Mouse (Mus musculus): ENCODE results near the gene Coro1b. TPM values are rescaled to one million over a fixed set of nuclear protein-coding genes. Genes with fewer than 3 reads are reported as not detected.

Coro1b gene
- total RNA-seq, 2 experiments from 2014 or later = 82.0 to 88.5 TPM

GRCm38 (mm10) chr19:4155223-4156072 is 7.0 kb downstream of the Coro1b start:
- DNase-seq (ENCODE audit: low spot score in 2 of 2) = no peak

- DNase-seq (ENCODE audit: low spot score in 2 of 2) = no peak
Observed at GRCm38 (mm10) chr19:4156073-4156579, 7.7 kb downstream of the Coro1b start.

DNA sequence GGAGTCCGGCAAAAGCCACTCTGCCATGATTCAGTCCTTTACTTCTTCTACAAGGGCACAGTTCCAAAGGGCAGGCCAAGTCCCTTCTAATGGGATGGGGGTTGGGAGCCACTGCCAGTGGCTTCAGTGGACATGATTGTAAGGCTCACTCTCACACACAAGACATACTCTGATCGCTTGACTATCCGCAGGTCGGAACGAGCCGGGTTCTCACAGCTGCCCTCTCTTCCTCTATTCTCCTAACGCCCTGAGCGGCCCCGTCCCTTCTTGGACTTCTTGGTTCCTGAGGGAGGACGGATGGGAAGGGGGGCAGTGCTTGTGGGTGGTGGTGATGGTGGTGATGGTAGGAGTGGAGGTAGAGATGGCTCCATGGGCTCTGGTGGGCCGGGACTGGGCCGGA is 8.4 kb downstream of the Coro1b start:
- no peak for DNase-seq (ENCODE audit: low spot score in 2 of 2)

DNA sequence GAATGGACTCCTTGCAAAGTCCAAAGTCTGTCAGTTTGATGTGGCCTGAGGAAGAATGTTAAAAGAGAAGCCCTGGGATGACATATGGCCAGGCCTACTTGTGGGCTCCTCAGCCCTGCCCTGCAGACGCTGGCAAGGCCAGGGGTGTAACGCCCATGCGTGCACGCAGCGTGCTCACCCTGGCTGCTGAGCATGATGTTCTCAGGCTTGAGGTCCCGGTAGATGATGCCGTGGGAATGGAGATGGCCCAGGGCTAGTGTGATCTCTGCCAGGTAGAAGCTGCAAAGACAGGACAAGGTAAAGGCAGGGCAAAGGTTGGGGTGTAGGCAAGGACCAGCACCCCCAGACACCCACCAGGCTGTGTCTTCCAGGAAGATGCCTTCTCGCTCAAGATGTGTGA is 10.6 kb downstream of the Coro1b start:
- no peak for DNase-seq (ENCODE audit: low spot score in 2 of 2)

DNA sequence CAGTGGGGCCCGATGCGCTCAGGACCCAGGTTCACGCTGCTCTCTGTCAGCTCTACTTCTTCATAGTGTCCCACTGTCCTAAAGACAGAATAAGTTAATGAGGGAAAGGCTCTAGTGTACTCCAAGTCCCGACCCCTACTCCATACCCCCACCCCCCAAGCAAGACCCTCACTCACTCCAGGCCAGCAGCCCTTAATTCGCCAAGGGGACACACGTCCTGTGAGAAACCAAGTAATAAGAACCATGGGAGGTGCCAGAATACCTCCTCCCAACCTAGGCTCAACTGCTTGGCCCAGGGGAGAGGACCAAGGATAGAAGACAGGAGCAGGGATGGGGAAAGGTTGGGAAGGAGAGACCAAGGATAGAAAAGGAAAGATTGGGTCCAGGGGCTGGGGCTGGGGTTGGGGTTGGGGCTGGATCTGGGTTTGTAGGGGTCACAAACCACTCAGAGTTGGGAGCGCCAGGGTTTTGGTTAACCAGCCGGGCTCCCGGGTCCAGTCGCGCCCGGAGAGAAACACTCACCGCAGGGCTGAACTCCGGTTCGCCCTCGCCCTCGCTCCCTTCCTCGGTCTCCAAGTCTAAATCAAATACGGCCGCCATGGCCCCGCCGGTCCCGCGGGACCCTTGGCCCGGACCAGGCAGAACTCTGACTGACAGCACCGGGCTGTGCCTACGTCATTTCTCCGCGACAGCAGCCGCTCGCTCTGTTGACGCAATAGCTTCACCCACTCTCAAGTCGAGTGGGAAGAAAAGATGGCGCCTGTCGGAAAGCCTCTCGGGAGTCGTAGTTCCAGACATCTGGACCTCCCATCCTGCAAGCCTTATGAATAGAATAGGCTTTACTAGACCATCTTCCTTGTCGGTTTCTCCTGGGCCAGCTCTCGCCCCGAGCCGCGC is 14.5 kb downstream of the Coro1b start, which contains the start of gene Rps6kb2:
Rps6kb2 (minus strand) TSS at position 709 of the 897 bp plus-strand sequence.
- DNase-seq (ENCODE audit: low spot score in 2 of 2) = peak; percentile 97

GRCm38 (mm10) chr19:4163543-4163887 is 15.1 kb downstream of the Coro1b start:
- DNase-seq (ENCODE audit: low spot score in 2 of 2) = no peak

DNA sequence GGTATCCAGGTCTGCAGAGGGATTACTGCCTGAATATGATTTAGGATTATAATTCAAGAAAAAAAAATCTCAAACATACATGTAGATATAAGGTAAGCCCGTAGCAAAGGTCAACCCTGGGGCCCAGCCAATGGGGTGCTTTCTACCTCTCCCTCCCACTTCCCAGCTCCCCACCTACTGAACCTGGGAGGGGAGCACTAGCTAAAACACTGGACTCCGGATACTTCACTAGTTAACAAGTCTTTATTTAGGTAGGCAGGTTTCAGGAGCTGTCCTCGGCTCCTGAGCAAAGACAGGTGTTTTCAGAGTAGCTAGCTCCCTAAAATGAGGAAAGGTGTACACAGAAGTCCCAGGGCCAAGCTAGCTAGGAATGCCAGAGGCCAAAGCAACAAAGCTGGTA is 15.7 kb downstream of the Coro1b start:
- DNase-seq (ENCODE audit: low spot score in 2 of 2) = peak in 1 of 2 experiments; percentile 3

GRCm38 (mm10) chr19:4164721-4165120 is 16.3 kb downstream of the Coro1b start:
- DNase-seq (ENCODE audit: low spot score in 2 of 2) = peak in 1 of 2 experiments; percentile 10

GRCm38 (mm10) chr19:4166678-4167476 is 18.5 kb downstream of the Coro1b start:
- DNase-seq (ENCODE audit: low spot score in 2 of 2) = no peak

DNA sequence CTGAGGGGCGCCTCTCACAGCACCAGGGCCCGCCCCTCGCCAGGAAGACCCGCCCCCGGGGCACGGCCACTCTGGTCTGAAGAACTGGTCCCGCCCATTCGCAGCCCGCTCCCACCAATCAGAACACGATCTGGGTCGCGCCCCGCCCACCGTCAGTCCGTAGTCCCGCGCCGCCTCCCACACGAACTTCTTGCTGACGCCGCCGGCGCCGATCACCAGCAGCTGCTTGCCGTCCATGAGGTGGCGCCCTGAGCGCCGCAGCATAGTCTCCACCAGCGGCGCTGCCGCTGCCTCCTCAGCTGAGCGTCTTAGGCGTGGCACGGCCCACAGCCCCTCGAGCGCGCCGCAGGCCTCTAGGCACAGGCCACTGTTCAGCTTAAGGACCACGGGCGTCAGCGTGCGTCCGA is 21.0 kb downstream of the Coro1b start:
- DNase-seq (ENCODE audit: low spot score in 2 of 2) = peak; percentile 100

GRCm38 (mm10) chr19:4169810-4170209 is 21.4 kb downstream of the Coro1b start:
- DNase-seq (ENCODE audit: low spot score in 2 of 2) = no peak

DNA sequence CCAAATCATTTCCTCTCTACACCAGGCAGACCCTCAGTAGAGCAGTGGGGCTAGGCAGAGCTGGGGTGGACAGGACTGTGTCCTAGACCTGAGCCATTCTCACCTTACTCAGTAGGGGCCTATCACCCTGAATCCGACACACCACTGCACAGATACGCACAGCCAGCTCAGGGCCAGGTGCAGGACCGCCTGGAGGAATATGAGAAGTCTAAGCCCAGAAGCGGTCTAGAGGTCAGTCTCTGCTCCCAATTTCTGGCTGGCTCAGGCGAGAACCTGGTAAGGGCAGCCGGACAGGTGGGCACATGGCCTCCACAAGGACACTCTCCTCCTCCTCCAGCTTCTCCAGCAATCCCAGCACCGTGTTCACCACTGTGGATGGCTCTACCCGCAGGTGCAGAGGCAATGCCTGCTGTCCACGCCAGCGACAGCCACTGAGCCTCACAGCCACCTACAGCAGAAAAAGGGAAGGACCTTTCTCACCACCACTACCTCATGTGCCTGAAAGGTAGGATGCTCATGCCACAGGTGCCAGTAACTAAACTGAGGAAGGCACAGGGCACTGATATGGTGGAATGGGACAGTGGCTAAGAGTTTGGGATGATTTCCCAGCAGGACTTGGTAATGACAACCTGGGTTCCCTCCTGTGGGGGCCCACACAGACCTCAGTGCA is 22.4 kb downstream of the Coro1b start:
- DNase-seq (ENCODE audit: low spot score in 2 of 2) = peak in 1 of 2 experiments; percentile 4

GRCm38 (mm10) chr19:4171393-4172290 is 23.2 kb downstream of the Coro1b start:
- peak in 1 of 2 experiments; percentile 4 for DNase-seq (ENCODE audit: low spot score in 2 of 2)

DNA sequence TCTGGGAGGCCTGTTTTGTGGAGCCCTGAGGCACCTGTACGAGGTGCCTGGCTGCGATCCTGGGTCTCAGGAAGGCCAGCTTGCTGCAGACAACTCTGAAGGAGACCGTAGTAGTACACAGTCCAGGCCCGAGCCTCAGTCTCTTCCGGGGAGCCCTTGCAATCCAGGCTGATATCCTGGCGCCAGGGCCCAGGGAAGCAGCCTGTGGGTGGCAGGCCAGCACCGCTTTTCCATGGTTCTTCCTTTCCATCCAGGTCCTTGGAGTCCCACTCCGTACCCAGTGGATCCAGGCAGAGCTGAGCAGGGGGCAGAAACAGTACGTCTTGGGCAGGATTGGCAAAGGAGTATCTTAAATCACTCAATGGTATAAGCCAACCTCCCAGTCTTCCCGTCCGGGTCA is 24.5 kb downstream of the Coro1b start:
- DNase-seq (ENCODE audit: low spot score in 2 of 2) = no peak

DNA sequence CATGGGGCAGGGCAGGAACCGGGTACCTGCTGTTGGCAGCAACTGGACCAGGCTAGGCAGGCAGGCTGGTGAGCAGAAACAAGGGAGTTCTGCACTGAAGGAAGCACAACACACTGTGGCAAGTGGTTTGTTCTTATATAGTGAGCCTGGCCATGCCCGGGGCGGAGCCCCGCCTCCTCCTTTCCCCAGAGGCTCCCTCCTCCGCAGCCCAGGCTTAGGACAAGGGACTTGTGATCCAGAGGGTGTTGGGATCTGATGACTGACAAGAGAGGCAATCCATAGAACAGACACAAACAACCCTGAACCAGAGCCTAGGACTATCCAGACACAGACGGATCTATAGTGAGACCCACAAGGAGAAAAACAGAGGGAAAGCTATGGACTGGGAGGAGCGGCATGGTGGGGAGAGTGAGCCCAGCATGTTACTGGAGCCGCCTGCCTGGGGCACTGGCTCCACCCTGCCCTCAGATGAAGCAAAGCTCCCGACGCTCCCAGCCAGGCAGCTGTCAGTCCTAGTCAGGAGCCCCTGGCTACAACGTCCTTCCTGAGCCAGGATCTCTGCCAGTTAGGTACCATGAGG is 27.0 kb downstream of the Coro1b start, which contains the start of gene Carns1:
Carns1 (minus strand) TSS at position 112 of the 580 bp plus-strand sequence.
- DNase-seq (ENCODE audit: low spot score in 2 of 2) = no peak

- DNase-seq (ENCODE audit: low spot score in 2 of 2) = no peak
Observed at GRCm38 (mm10) chr19:4180411-4180810, 32.0 kb downstream of the Coro1b start.

GRCm38 (mm10) chr19:4181892-4182291 is 33.5 kb downstream of the Coro1b start:
- peak in 1 of 2 experiments; percentile 63 for DNase-seq (ENCODE audit: low spot score in 2 of 2)

- DNase-seq (ENCODE audit: low spot score in 2 of 2) = peak in 1 of 2 experiments; percentile 32
Observed at GRCm38 (mm10) chr19:4183689-4184088, 35.3 kb downstream of the Coro1b start.

Data from layer of hippocampus, postnatal 10 days (tissue).